Mouse (Mus musculus): Measurements from ENCODE around the gene Art4.
A peak's percentile ranks its signal among the peaks of the same experiment; 100 is the strongest.
"Not testable (repeated sequence)": the region's sequence is repeated elsewhere in the genome, so short reads cannot be mapped to it uniquely, and the experiment has no call there.

The Art4 gene

GRCm38 (mm10) chr6:136857186-136857872 lies at the start of gene Art4:
Gene Art4, minus strand, starts transcription at chr6:136857733.
- DNase-seq (ENCODE audit: low spot score), result peak; percentile 56

GRCm38 (mm10) chr6:136906937-136907293 lies 49.4 kb upstream of the Art4 start:
- no peak for DNase-seq (ENCODE audit: low spot score)

GRCm38 (mm10) chr6:136906283-136906936 lies 48.9 kb upstream of the Art4 start:
- no peak for DNase-seq (ENCODE audit: low spot score)

GRCm38 (mm10) chr6:136903885-136904470 lies 46.4 kb upstream of the Art4 start:
- no peak for DNase-seq (ENCODE audit: low spot score)

GRCm38 (mm10) chr6:136902527-136902926 lies 45.0 kb upstream of the Art4 start:
- DNase-seq (ENCODE audit: low spot score), result no peak

GRCm38 (mm10) chr6:136901010-136901409 lies 43.5 kb upstream of the Art4 start:
- DNase-seq (ENCODE audit: low spot score), result no peak

GRCm38 (mm10) chr6:136900369-136901009 lies 43.0 kb upstream of the Art4 start:
- no peak for DNase-seq (ENCODE audit: low spot score)

- no peak for DNase-seq (ENCODE audit: low spot score)
These were observed 41.4 kb upstream of the Art4 start for GRCm38 (mm10) chr6:136898954-136899353.

- DNase-seq (ENCODE audit: low spot score), result peak; percentile 19
These were observed 40.7 kb upstream of the Art4 start for GRCm38 (mm10) chr6:136898222-136898621.

GRCm38 (mm10) chr6:136897789-136898188 lies 40.3 kb upstream of the Art4 start:
- DNase-seq (ENCODE audit: low spot score), result no peak

- no peak for DNase-seq (ENCODE audit: low spot score)
These were observed 37.2 kb upstream of the Art4 start for GRCm38 (mm10) chr6:136894532-136895339.

- no peak for DNase-seq (ENCODE audit: low spot score)
These were observed 34.5 kb upstream of the Art4 start for GRCm38 (mm10) chr6:136892002-136892401.

GRCm38 (mm10) chr6:136889554-136889953 lies 32.0 kb upstream of the Art4 start:
- no peak for DNase-seq (ENCODE audit: low spot score)

GRCm38 (mm10) chr6:136889067-136889466 lies 31.5 kb upstream of the Art4 start:
- no peak for DNase-seq (ENCODE audit: low spot score)

- no peak for DNase-seq (ENCODE audit: low spot score)
These were observed 30.3 kb upstream of the Art4 start for GRCm38 (mm10) chr6:136887854-136888253.

- not testable (repeated sequence) for DNase-seq (ENCODE audit: low spot score)
These were observed 27.2 kb upstream of the Art4 start for GRCm38 (mm10) chr6:136884766-136885165.

GRCm38 (mm10) chr6:136883961-136884360 lies 26.4 kb upstream of the Art4 start:
- DNase-seq (ENCODE audit: low spot score), result no peak

- DNase-seq (ENCODE audit: low spot score), result no peak
These were observed 25.9 kb upstream of the Art4 start for GRCm38 (mm10) chr6:136883431-136883915.

GRCm38 (mm10) chr6:136881678-136882077 lies 24.1 kb upstream of the Art4 start:
- no peak for DNase-seq (ENCODE audit: low spot score)

- DNase-seq (ENCODE audit: low spot score), result peak; percentile 38
These were observed 18.1 kb upstream of the Art4 start, which contains the start of gene Mgp for GRCm38 (mm10) chr6:136875670-136876069. Gene Mgp, minus strand, starts transcription at chr6:136875823.

GRCm38 (mm10) chr6:136874599-136874998 lies 17.1 kb upstream of the Art4 start:
- no peak for DNase-seq (ENCODE audit: low spot score)

GRCm38 (mm10) chr6:136868921-136869320 lies 11.4 kb upstream of the Art4 start:
- DNase-seq (ENCODE audit: low spot score), result no peak
